Mouse (Mus musculus) liver (tissue): ENCODE data around the gene Hip1r.
"Not testable (repeated sequence)": the region's sequence is repeated elsewhere in the genome, so short reads cannot be mapped to it uniquely, and the experiment has no call there.

Source experiments
- DNase-seq: peaks from one replicate; pipeline ENCODE4 v3.0.0-alpha.2; 2020; ENCODE audit warnings: mixed read lengths

The Hip1r gene

DNA sequence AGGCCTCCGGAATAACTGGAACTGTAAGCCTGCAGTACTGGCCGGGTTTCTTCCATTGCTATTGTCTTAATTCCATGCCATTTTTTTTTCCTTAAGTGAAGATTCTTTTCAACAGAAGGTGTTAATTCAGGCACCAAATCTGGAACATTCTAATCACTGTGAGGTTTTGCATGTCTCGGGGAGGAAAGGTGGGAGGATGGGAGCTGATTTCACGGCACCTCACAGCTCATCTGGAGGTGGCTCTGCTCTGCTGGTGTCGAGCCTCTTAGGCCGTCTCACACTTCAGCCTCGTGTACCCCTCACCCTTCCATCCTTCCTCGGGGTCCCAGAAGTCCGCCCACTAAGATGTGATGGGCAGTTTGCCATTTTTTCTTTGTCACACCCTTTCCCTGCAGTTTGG lies 67.7 kb downstream of the Hip1r start:
- DNase-seq, result no peak

DNA sequence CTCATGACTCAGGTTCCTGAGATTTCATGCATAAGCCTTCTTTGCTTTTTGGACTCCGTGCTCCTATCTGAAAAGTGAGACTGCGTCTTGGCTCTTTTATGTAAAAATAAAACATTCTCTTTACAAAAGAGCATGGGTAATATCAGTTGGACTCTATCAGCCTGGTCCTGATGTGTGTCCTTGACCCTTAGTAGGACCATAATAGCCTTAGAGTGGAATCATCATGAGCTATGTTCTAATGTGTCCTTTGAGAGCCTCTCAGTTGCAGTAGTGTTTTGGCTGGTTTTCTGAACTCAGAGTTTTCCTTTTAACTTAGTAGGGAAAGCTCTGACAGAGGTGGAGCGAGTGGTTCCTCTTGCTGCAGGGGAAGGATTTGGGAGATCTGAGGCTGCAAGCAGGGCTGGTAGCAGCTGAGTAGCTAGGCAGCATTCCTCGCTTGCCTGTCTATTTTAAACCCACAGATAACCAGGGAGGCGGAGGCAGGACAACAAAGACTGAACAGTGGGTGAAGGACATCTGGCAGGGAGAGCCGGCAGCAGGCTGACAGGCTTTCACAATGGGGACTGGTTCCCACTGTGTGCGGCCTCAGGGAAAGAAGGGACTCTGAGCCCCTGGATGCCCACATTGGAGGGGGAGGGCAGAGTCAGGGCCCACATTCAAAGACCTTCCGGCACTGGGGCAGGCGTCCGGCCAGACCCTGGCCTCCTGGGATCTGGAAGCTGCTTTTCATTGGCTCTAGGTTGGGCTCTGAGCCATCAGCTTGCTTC lies 70.0 kb downstream of the Hip1r start:
- peak; percentile 50 for DNase-seq

DNA sequence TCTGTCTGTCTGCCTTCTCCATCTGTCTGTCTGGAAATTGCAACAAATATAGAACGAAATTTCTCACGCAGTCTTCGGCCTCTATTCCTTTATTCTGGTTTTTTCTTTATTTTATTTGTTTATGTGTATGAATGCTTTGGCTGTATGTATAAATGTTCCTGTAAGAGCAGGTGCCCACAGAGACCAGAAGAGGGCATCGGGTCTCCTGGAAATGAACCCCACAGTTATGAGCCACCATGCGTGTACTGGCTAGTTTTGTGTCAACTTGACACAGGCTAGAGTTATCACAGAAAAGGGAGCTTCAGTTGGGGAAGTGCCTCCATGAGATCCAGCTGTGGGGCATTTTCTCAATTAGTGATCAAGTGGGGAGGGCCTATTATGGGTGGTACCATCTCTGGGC lies 70.6 kb downstream of the Hip1r start:
- no peak for DNase-seq

DNA sequence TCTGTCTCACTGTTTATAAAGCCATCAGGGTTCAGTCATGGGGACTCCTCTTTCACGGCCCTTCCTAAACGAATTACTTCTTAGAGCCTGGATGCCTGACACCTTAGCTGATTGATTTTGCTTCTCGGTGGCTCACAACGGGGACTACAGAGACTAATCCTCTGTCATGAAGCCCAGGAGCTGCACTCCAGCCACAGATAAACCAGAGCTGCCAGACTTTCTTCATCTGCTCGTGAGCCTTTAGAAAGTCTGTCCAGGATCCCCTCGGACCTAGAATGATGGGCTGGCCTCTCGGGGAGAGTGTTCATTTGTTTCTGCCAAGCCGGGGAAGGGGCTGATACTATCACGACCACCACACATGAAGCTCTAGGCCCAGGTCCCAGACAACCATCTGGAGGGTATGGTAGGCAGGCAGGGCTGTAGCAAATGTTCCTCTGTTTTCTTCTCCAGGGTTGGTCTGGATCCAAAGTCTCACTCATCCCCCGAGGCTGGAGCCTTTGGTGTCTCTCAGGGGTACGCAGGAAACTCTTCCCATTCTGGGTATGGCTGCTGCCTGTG lies 72.1 kb downstream of the Hip1r start:
- no peak for DNase-seq

DNA sequence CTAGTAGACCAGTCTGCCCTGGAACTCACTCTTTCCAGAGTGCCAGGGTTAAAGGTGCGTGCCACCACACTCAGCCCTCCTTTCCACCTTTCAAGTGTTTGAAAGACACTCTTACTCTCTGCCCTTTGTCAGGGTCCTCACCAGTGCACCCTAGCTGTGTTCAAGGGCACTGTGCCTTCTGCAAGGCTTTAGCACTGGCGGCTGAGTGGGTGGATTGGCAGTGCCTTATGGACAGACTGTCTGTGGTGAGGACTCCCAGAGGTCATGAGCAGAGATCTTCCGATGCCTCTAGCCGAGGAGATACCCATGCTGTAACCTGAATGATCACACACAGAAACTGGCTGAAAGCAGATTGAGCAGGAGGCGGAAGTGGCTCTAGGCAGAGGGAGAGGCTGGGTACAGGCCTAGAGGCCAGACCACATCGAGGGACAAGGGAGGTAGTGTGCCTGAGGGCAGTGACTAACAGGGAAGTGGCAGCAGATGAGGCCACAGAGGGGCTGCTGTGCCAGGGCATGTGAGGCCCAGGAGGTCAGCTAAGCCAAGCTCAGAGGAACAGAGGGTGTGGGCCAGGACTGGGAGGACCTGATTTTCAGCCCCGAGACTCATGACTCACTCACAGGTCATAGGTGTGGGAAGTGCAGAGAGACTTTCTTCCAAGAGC lies 73.4 kb downstream of the Hip1r start:
- peak; percentile 35 for DNase-seq

DNA sequence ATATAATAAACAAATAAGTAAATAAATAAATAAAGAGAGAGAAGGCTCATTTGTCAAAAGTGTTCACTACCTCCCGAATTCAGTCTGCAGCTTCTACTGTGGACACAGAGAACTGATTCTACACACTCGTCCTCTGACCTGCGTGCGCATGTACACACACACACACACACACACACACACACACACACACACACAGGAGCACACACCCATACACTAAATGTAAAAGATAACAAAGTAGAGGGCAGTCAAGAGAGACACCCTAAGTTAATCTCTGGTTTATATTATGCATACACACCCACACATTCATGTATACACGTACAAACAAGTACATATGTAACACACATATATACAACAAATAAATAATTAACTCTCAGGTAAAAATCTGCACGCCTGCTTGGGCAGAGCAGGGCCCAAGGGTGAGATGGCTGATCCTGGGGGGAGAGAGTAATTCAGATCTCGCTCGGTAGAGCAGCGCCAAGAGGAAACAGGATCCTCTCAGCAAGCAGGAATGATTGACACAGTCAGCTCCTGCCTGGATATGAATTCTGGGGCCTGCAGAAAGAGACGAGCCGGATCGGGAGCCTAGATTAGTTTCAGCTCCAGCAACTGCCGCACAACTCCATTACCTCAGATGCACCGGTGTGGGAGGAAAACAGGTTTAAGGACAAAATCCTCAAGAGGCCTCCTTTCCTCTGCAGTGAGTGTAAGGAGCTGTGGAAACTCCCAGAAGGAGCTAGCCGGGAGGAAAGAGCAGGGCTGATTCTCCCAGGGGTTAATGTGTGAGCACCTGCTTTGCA lies 76.0 kb downstream of the Hip1r start:
- peak; percentile 38 for DNase-seq

DNA sequence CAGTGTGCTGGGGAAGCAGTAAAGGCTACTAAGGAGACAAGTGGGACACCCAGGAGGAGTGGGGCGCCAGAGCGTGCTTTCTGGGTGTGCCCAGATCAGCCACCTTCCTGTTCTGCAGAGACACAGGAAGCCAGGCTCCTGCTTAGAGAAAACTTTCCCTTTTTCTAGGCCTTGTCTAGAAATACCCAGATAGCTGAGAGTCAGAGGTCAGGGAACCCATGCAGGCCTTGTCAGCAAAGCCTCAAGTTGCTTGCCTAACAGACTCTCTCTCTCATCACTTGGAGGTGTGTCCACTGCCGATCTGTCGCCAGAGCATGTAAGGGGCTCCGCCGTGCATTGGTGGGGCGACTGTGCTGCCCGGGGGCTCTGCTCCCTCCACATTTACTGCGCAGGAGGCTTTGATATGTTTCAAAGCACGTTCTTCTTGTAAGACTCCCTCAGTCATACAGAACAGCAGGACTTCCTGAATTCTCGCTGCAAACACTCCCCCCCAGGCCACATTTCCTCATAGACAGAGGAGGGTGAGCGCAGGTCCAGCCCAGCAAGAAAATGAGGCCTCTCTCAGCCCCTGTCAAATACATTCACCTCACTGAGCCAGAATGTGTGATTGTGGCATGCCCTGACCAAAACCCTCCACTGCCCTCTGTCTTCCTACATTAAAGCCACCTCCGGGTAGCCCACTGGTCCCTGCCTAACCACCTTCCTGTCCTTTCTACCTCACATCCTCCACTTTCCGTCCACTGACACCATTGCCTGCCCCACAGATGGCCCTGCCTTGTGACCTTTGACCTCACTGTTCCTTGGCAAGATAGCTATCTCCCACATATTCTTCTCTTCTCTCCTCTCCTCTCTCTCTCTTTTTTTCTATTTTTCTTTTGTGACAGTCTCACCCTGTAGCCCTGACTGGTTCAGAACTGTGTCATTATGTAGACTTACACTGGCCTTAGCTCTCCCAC lies 76.9 kb downstream of the Hip1r start:
- peak; percentile 73 for DNase-seq

DNA sequence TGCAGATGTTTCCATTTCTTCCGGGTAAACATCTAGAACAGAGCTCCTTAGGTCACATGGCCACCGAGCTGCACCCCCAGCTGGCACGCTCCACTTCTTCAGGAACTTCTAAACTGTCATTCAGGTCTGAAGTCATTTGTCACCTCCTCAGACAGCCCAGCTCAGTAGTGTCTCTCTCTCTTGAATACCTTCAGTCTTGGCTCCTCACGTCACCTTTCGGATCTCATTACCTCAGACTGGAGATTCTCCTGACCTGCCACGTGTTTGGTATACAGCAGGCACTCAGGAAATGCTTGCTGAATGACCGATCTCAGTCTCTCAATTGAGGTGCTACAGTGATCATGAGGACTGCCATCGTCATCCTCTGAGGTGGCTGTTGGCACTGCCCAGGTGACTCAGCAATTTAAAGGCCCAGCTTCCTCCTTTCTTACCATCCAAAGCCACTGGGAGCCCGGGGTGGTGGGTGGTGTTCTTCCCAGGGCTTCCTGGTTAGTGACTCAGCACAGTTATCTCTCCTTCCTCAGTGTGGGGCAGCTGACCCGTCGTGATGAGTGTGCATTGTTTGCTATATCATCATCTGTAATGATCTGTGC lies 78.6 kb downstream of the Hip1r start:
- peak; percentile 94 for DNase-seq

DNA sequence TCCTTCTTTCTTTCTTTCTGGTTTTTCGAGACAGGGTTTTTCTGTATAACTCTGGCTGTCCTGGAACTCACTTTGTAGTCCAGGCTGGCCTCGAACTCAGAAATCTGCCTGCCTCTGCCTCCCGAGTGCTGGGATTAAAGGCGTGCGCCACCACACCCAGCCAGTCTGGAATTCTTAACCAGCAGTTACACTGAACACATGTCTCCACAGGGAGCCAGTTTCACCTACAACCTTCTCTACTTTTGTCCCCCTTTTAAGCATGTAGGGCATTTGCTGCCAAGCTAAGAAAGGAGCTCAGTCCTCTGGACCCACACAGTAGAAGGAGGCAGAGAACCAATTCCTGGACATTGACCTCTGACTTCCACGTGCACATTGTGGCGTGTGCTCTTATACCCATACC lies 79.2 kb downstream of the Hip1r start:
- not testable (repeated sequence) for DNase-seq
